Mouse (Mus musculus): ENCODE measurements around the gene Nid2.

DNA sequence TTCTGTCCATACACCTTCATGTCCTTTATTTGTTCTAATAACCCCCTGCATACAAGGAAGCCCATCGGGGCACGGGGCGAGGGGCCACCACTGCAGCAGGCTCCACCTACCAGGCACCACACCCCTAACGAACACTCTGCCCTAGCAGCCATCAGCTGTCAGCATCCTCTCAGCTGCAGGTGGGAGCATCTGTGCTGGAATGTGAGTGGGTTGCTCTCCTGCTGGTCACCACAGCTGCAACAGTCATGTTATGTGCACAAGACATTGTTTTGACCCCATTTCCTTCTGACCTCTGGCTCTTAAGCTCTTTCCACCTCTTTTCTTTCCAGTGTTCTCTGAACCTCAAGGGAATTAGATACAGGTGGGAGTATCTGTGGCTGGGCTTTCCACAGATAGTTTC lies 10.9 kb downstream of the Nid2 start:
- TF ChIP-seq POLR2A (IDR thresholded peaks at IDR 0.05; ENCODE audit: insufficient read depth, low read depth, low read length): no peak
- TF ChIP-seq EP300 (IDR thresholded peaks at IDR 0.05; ENCODE audit: insufficient read depth, low read depth, low read length): no peak

All from heart, adult 2 months (tissue).